Mouse (Mus musculus): ENCODE measurements around the gene Zfp735.

The Zfp735 gene

DNA sequence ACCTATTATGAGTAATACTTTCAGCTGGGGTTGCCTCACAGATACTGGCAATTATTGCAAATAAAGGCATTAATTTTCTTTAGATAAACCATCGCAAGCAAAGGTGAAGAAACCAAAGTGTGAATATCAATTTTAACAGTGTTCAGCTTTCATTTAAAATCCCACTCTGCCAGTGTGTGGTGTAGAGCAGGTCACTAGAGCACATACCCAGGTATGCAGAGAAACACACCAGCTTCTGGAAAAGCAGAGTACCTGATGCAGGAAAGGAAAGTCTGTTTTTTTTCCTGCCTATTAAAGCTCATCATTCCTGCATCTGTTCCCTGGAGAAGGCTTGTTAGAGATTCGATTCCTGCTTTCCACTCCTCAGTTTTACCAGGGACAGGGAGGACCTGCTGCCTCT is at the start of gene Zfp735:
Gene Zfp735, plus strand, starts transcription at position 301 of the 400 bp plus-strand sequence.
- DNase-seq (ENCODE audit: low read depth, low spot score) = no peak

DNA sequence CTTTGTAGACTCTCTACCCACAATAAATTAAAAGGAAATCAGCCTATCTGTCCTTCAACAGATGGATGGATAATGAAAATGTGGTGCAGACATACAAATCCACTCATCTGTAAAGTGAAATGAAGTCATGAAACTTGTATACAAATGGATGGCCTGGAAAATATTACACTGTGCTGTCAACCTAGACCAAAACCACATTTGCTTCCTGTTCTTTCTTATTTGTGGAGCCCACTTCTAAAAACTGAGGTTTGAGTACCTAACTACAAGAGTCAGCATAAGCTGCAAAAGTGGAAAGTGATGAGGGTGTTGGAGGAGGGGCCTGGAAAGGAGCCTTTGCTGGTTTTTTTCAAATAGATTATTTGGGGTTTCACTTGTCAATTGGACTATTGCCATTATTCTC is 70.5 kb downstream of the Zfp735 start:
- DNase-seq (ENCODE audit: low read depth, low spot score) = no peak
